Comparison of ENCODE assay signal across 8 mouse cellular contexts in the genomic region with DNA sequence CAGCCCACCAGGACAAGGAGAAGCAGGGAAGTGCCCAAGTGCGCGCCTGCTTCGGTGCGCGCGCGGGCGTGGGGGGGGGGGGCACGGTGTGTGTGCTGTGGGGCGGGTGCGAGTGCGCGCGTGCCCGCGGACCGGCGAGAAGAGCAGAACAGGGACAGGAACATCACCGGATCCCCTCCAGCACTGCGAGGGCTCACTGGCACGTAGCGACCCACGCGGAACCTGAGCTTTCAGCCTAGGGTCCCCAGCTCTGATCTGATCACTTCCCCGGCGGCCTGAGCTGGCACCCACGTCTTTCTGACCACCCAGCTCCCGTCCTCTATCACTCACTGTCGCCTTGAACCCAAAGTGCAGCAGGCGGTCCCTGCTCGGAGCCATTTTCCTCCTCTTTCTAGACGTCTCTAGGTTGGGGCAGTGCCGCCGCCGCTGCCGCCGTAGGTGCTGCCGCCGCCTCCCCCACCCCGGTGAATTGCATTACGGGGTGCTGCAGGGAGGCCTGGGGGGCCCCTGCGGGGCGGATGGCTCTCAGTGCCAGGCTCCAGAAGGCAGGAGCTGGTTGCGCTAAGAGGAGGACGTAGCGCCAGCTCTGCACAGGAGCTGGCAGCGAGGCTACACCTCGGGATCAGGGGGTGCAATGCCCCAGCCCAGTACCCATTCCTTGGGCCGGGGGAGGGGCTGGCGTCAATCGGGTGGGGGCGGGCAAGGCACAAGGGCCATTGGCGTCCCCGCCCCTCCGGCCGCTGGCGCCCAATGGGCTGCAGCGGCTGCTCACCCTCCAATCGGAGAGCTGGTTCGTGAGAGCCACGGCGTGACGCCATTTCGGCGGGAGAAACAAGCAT. TPM values are rescaled to one million over a fixed set of nuclear protein-coding genes. Genes with fewer than 3 reads are reported as not detected.
DNase-seq lines count a peak whose midpoint lies in the region; ATAC-seq and TF ChIP-seq lines count a peak whose summit lies in the region.

A gene (minus strand): TSS at position 618 of the 839 bp plus-strand sequence.

- no peak for TF ChIP-seq RAD21 in MEL (IDR thresholded peaks at IDR 0.05; ENCODE audit: low read depth, low read length)

- H3K27ac ChIP-seq in MEL (ENCODE audit: control insufficient read depth, low read depth, low read length) = peak within 1 kb of the TSS; percentile 87
- H3K27ac ChIP-seq in cerebellum, adult 2 months (ENCODE audit: insufficient read depth, low read length) = peak within 1 kb of the TSS; percentile 82
- H3K27ac ChIP-seq in forebrain, postnatal 0 days (ENCODE audit: low read depth, low read length) = peak within 1 kb of the TSS; percentile 96
- H3K27ac ChIP-seq in lung, embryonic 15.5 days = peak within 1 kb of the TSS; percentile 91

- H3K4me1 ChIP-seq in MEL (ENCODE audit: control insufficient read depth in 1 of 2, insufficient read depth in 2 of 2, low read length in 2 of 2) = peaks cover 0 to 12% of the 10 kb centered on the region in 2 experiments; a peak in 3 of 4 replicates
- H3K4me1 ChIP-seq in cerebellum, adult 2 months (ENCODE audit: control insufficient read depth, insufficient read depth, low read length) = peaks cover 8% of the 10 kb centered on the region; the same call in 1 of the 2 replicates
- peaks cover 6% of the 10 kb centered on the region for H3K4me1 ChIP-seq in forebrain, postnatal 0 days (ENCODE audit: insufficient read depth)
- H3K4me1 ChIP-seq in lung, embryonic 15.5 days = peaks cover 8% of the 10 kb centered on the region; the same call in 1 of the 2 replicates

- H3K9ac ChIP-seq in MEL (ENCODE audit: control insufficient read depth, low read depth, low read length, poor library complexity, severe bottlenecking) = peak within 1 kb of the TSS; percentile 93
- H3K9ac ChIP-seq in forebrain, postnatal 0 days = peak within 1 kb of the TSS; percentile 88
- H3K9ac ChIP-seq in lung, embryonic 15.5 days = peak within 1 kb of the TSS; percentile 70

- H3K79me2 ChIP-seq in MEL (ENCODE audit: control insufficient read depth, insufficient read depth, low read length, poor library complexity) = peaks cover 16% of the 10 kb centered on the region

- peak within 1 kb of the TSS; percentile 90 for H3K4me2 ChIP-seq in forebrain, postnatal 0 days (ENCODE audit: low read depth)
- H3K4me2 ChIP-seq in lung, embryonic 15.5 days = peak within 1 kb of the TSS; percentile 99

- TF ChIP-seq EP300 in MEL (IDR thresholded peaks at IDR 0.05; ENCODE audit: low read depth in 1 of 2, low read length in 2 of 2) = no peak

- under 1% methylated on average over 62 of the region's 65 CpGs for WGBS in cerebellum, adult 2 months
- 2% methylated on average over 55 of the region's 65 CpGs for WGBS in forebrain, postnatal 0 days
- under 1% methylated on average over 49 of the region's 65 CpGs for WGBS in lung, embryonic 15.5 days

- TF ChIP-seq CTCF in MEL (IDR thresholded peaks at IDR 0.05 in 2 of 3, conservative IDR thresholded peaks at IDR 0.05 in 1 of 3; ENCODE audit: control insufficient read depth in 1 of 3, insufficient read depth in 1 of 3, low read depth in 2 of 3, low read length in 3 of 3, poor library complexity in 1 of 3, severe bottlenecking in 1 of 3) = no peak
- no peak for TF ChIP-seq CTCF in cerebellum, adult 2 months (IDR thresholded peaks at IDR 0.05; ENCODE audit: borderline replicate concordance, insufficient read depth, low read depth, low read length)
- no peak for TF ChIP-seq CTCF in forebrain, postnatal 0 days (IDR thresholded peaks at IDR 0.05; ENCODE audit: low read depth)

- ATAC-seq in forebrain, postnatal 0 days = peak; percentile 91
- peak; percentile 89 for ATAC-seq in lung, embryonic 15.5 days (ENCODE audit: borderline replicate concordance, extremely low read depth, low FRiP score, low TSS enrichment)

- H3K4me3 ChIP-seq in MEL (ENCODE audit: control insufficient read depth in 1 of 2, insufficient read depth in 1 of 2, low read depth in 2 of 2, low read length in 2 of 2) = peak within 1 kb of the TSS; percentile 82 to 97
- H3K4me3 ChIP-seq in cerebellum, adult 2 months (replicated peaks; ENCODE audit: insufficient read depth, low read depth, low read length) = peak within 1 kb of the TSS; percentile 84
- peak within 1 kb of the TSS; percentile 98 for H3K4me3 ChIP-seq in forebrain, postnatal 0 days (ENCODE audit: low read depth, low read length)
- peak within 1 kb of the TSS; percentile 71 for H3K4me3 ChIP-seq in lung, embryonic 15.5 days

- H3K9me3 ChIP-seq in MEL (replicated peaks; ENCODE audit: insufficient read depth, low read length) = no peaks in the 10 kb centered on the region
- no peaks in the 10 kb centered on the region for H3K9me3 ChIP-seq in forebrain, postnatal 0 days (ENCODE audit: low read length)
- H3K9me3 ChIP-seq in lung, embryonic 15.5 days = no peaks in the 10 kb centered on the region

- peak in 1 of 2 experiments; percentile 24; a peak in 2 of 4 replicates for TF ChIP-seq POLR2A in MEL (IDR thresholded peaks at IDR 0.05; ENCODE audit: control insufficient read depth in 1 of 2, insufficient read depth in 1 of 2, low read depth in 1 of 2, low read length in 2 of 2, poor library complexity in 1 of 2)
- peak; percentile 30; the same call in 1 of the 2 replicates for TF ChIP-seq POLR2A in cerebellum, adult 2 months (IDR thresholded peaks at IDR 0.05; ENCODE audit: borderline replicate concordance, insufficient read depth, low read length)

- no peaks in the 10 kb centered on the region for H3K27me3 ChIP-seq in MEL (ENCODE audit: control insufficient read depth in 1 of 2, insufficient read depth in 2 of 2, low read length in 2 of 2)
- H3K27me3 ChIP-seq in cerebellum, adult 2 months (ENCODE audit: control insufficient read depth, insufficient read depth, low read length) = no peaks in the 10 kb centered on the region
- no peaks in the 10 kb centered on the region for H3K27me3 ChIP-seq in forebrain, postnatal 0 days (ENCODE audit: insufficient read depth, low read length)
- H3K27me3 ChIP-seq in lung, embryonic 15.5 days = no peaks in the 10 kb centered on the region

- H3K36me3 ChIP-seq in MEL (ENCODE audit: control insufficient read depth in 1 of 2, insufficient read depth in 2 of 2, low read length in 2 of 2) = peaks cover 0 to 18% of the 10 kb centered on the region in 2 experiments; a peak in 2 of 4 replicates
- peaks cover 7% of the 10 kb centered on the region for H3K36me3 ChIP-seq in forebrain, postnatal 0 days (ENCODE audit: insufficient read depth)
- peaks cover 1% of the 10 kb centered on the region for H3K36me3 ChIP-seq in lung, embryonic 15.5 days

- DNase-seq in MEL (ENCODE audit: low read depth, low spot score) = peak; percentile 98
- DNase-seq in cerebellum, adult 2 months = peak; percentile 88 to 94
- DNase-seq in forebrain, postnatal 0 days = peak; percentile 96
- DNase-seq in heart, postnatal 4 days = peak; percentile 94
- peak; percentile 88 to 90 for DNase-seq in layer of hippocampus, adult 8-10 months (ENCODE audit: low spot score in 2 of 2)
- peak; percentile 88 for DNase-seq in ovary, adult 18-20 months (ENCODE audit: low spot score)
- peak; percentile 92 for DNase-seq in thymus, postnatal 0 days (ENCODE audit: low spot score)

TF ChIP-seq in MEL, 35 proteins besides CTCF, POLR2A, EP300 and RAD21:
- TF ChIP-seq NRF1 (IDR thresholded peaks at IDR 0.05; ENCODE audit: insufficient read depth, low read depth, low read length, poor library complexity, severe bottlenecking) = peak; percentile 5; the same call in 1 of the 2 replicates
- TF ChIP-seq HCFC1 (IDR thresholded peaks at IDR 0.05; ENCODE audit: low read depth, low read length) = peak; percentile 64; the same call in 1 of the 2 replicates
- TF ChIP-seq ZNF384 (IDR thresholded peaks at IDR 0.05; ENCODE audit: low read depth, low read length) = no peak
- TF ChIP-seq USF1 (IDR thresholded peaks at IDR 0.05; ENCODE audit: low read depth, low read length) = no peak
- 0 out of 2 replicates have a peak, but pooled peaks have one; percentile 42 for TF ChIP-seq TBP (IDR thresholded peaks at IDR 0.05; ENCODE audit: low read depth, low read length)
- TF ChIP-seq MYB (IDR thresholded peaks at IDR 0.05; ENCODE audit: low read depth, low read length) = no peak
- no peak for TF ChIP-seq POLR2AphosphoS2 (IDR thresholded peaks at IDR 0.05; ENCODE audit: low read length)
- no peak for TF ChIP-seq RCOR1 (IDR thresholded peaks at IDR 0.05; ENCODE audit: low read depth, low read length)
- TF ChIP-seq POLR2AphosphoS5 (IDR thresholded peaks at IDR 0.05; ENCODE audit: borderline replicate concordance, low read depth, low read length) = no peak
- no peak for TF ChIP-seq KAT2A (conservative IDR thresholded peaks at IDR 0.05; ENCODE audit: low read depth, low read length)
- TF ChIP-seq MAFK (IDR thresholded peaks at IDR 0.05; ENCODE audit: borderline replicate concordance, low read depth, low read length) = no peak
- no peak for TF ChIP-seq ZC3H11A (IDR thresholded peaks at IDR 0.05; ENCODE audit: low read depth, low read length)
- TF ChIP-seq UBTF (IDR thresholded peaks at IDR 0.05; ENCODE audit: borderline replicate concordance, insufficient read depth, low read depth, low read length) = no peak
- no peak for TF ChIP-seq TCF12 (IDR thresholded peaks at IDR 0.05; ENCODE audit: low read depth, low read length)
- TF ChIP-seq SIN3A (IDR thresholded peaks at IDR 0.05; ENCODE audit: low read length) = no peak; the same call in 1 of the 2 replicates
- TF ChIP-seq GABPA (IDR thresholded peaks at IDR 0.05; ENCODE audit: low read depth, low read length) = no peak
- no peak for TF ChIP-seq SMC3 (IDR thresholded peaks at IDR 0.05; ENCODE audit: low read depth, low read length)

RNA-seq across cellular contexts. Expression of the gene that starts here (rescaled TPM):
- total RNA-seq in MEL (2012; rRNA removed) = 4.4 and 6.0 TPM in 2 replicates
- polyA plus RNA-seq in MEL (2012; ENCODE audit: insufficient read depth in 1 of 2, insufficient read length in 2 of 2, low read depth in 1 of 2, low replicate concordance in 2 of 2, missing spikeins in 1 of 2) = 1 to 10 TPM in 1 of 2 experiments, not detected in 1; 10.0 TPM
- 23.0 and 25.1 TPM in 2 replicates for polyA plus RNA-seq in cerebellum, adult 2 months (2012; rRNA removed)
- 22.9 and 23.4 TPM in 2 replicates for total RNA-seq in forebrain, postnatal 0 days (2014; rRNA removed)
- 9.1 and 12.5 TPM in 2 replicates for polyA plus RNA-seq in forebrain, postnatal 0 days (2015; fragmentation: Nextera tagmentation; extraction: Ambion mirVana)
- total RNA-seq in heart, postnatal 4 days (2021) = 10 to 100 TPM; 16.2 to 17.5 TPM
- total RNA-seq in layer of hippocampus, adult 8-10 months (2022) = 10 to 100 TPM; 35.0 to 49.9 (median 41.5) TPM
- polyA plus RNA-seq in lung, embryonic 15.5 days (2015; fragmentation: Nextera tagmentation; extraction: Ambion mirVana) = 14.0 and 17.6 TPM in 2 replicates
- polyA plus RNA-seq in thymus, postnatal 0 days (2015; fragmentation: Nextera tagmentation; extraction: Ambion mirVana) = 12.2 and 18.7 TPM in 2 replicates

Comparison
In these comparisons a context has a peak if more than half of its experiments do, and no peak if none do; other contexts are left out.
1. Peak in every context shown above with its lines: DNase-seq, ATAC-seq, H3K4me3 ChIP-seq and H3K27ac ChIP-seq.